Mouse (Mus musculus): Measurements from ENCODE around the gene Fam169b. TPM values are rescaled to one million over a fixed set of nuclear protein-coding genes. Genes with fewer than 3 reads are reported as not detected.
"Not testable (repeated sequence)": the region's sequence is repeated elsewhere in the genome, so short reads cannot be mapped to it uniquely, and the experiment has no call there.

Fam169b gene
- polyA plus RNA-seq, 1 experiment, result 11.3 TPM

GRCm38 (mm10) chr7:68278385-68278784 lies 4.7 kb downstream of the Fam169b start:
- no peak for DNase-seq
- no peaks in the 10 kb centered on the region for H3K36me3 ChIP-seq (ENCODE audit: control insufficient read depth, insufficient read depth, low read length)
- H3K27ac ChIP-seq (ENCODE audit: insufficient read depth, low read depth, low read length), result no peak overlapping the region
- TF ChIP-seq POLR2A (IDR thresholded peaks at IDR 0.05; ENCODE audit: low read depth, low read length) (no peak), CTCF (conservative IDR thresholded peaks at IDR 0.05; ENCODE audit: insufficient read depth, insufficient read length, low read depth, low read length) (no peak)
- no peaks in the 10 kb centered on the region for H3K27me3 ChIP-seq (replicated peaks; ENCODE audit: control insufficient read depth, insufficient read depth, low read length)
- no peak overlapping the region for H3K4me3 ChIP-seq (ENCODE audit: insufficient read depth, low read depth, low read length)
- peaks cover 16% of the 10 kb centered on the region; the same call in 1 of the 2 replicates for H3K4me1 ChIP-seq (ENCODE audit: control insufficient read depth, insufficient read depth, low read length)
- 96% methylated on average over 6 of the region's 6 CpGs for WGBS

DNA sequence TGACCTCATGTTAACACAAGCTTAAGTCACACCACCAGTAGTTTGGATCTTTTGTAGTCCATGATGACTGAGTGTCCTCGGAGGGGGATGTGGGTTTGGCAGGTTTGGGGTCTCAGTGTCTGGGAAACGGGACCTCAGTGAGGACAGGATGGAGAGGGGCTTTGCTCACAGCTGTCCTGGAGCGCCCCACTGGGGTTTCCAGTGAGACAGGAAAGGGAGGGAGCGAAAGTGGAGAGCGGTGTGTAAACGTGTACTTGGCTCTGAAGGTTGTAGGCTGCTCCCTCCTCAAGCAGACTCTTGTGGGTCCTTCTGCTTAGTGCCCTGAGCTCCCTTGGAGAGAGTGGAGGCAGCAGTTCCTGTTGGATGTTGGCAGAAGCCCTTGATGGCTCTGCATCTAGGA lies 5.3 kb downstream of the Fam169b start:
- Histone ChIP-seq H3K4me1 (ENCODE audit: control insufficient read depth, insufficient read depth, low read length) (peaks cover 16% of the 10 kb centered on the region; the same call in 1 of the 2 replicates), H3K27ac (ENCODE audit: insufficient read depth, low read depth, low read length) (no peak overlapping the region), H3K27me3 (replicated peaks; ENCODE audit: control insufficient read depth, insufficient read depth, low read length) (no peaks in the 10 kb centered on the region), H3K36me3 (ENCODE audit: control insufficient read depth, insufficient read depth, low read length) (no peaks in the 10 kb centered on the region), H3K4me3 (ENCODE audit: insufficient read depth, low read depth, low read length) (no peak overlapping the region)
- 81% methylated on average over 6 of the region's 6 CpGs for WGBS
- TF ChIP-seq CTCF (conservative IDR thresholded peaks at IDR 0.05; ENCODE audit: insufficient read depth, insufficient read length, low read depth, low read length) (no peak), POLR2A (IDR thresholded peaks at IDR 0.05; ENCODE audit: low read depth, low read length) (no peak)
- DNase-seq, result no peak

DNA sequence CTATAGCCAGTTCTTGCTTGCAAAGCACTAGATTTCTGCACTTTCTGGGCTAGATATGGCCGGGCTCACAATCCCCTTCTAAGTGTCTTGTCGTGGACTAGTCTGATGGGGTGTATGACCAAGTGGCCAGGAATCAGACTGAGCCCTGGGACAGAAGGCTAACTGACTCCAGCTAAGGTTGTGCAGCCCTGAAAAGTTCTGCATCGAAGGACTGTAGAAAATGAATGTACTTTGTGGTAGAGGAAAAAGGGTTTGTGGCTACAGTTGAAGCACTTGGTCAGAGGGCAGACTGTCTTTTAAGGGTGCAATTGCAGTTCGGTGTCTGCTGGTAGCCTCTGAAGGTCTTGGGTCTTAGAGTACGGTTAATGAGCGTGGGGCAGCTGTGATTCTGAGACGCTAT lies 5.8 kb downstream of the Fam169b start:
- Histone ChIP-seq H3K27me3 (replicated peaks; ENCODE audit: control insufficient read depth, insufficient read depth, low read length) (no peaks in the 10 kb centered on the region), H3K4me3 (ENCODE audit: insufficient read depth, low read depth, low read length) (no peak overlapping the region), H3K36me3 (ENCODE audit: control insufficient read depth, insufficient read depth, low read length) (no peaks in the 10 kb centered on the region), H3K27ac (ENCODE audit: insufficient read depth, low read depth, low read length) (no peak overlapping the region), H3K4me1 (ENCODE audit: control insufficient read depth, insufficient read depth, low read length) (peaks cover 16% of the 10 kb centered on the region; the same call in 1 of the 2 replicates)
- DNase-seq, result no peak
- 87% methylated on average over 7 of the region's 7 CpGs for WGBS
- no peak for TF ChIP-seq CTCF (conservative IDR thresholded peaks at IDR 0.05; ENCODE audit: insufficient read depth, insufficient read length, low read depth, low read length)
- no peak for TF ChIP-seq POLR2A (IDR thresholded peaks at IDR 0.05; ENCODE audit: low read depth, low read length)

DNA sequence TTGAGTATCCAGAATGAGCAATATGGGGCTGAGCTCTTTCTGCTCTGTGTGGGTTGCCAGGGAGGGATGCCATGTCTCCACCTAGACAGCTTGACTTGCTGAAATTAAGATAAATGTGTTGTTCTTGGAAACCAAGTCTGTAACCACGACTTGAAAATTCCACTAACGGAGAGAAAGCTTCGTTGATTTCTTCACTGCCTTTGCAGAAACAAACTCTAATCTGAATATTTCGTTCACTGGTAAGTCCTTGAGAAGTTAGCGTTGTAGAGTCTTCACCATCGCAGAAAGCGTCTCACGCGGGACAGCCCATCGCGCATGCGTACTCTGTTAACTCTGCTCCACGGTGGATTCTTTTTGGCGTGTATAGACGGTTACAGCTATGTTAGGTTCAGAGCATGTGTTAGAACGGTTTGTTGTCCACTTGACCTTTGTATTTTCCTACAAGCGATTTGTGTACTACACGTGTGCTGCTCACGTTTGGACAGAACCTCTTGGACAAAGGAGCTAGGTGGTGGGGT lies 6.8 kb downstream of the Fam169b start:
- TF ChIP-seq POLR2A (IDR thresholded peaks at IDR 0.05; ENCODE audit: low read depth, low read length) (no peak), CTCF (conservative IDR thresholded peaks at IDR 0.05; ENCODE audit: insufficient read depth, insufficient read length, low read depth, low read length) (no peak)
- Histone ChIP-seq H3K4me1 (ENCODE audit: control insufficient read depth, insufficient read depth, low read length) (peaks cover 20% of the 10 kb centered on the region; the same call in 1 of the 2 replicates), H3K27ac (ENCODE audit: insufficient read depth, low read depth, low read length) (no peak overlapping the region), H3K36me3 (ENCODE audit: control insufficient read depth, insufficient read depth, low read length) (no peaks in the 10 kb centered on the region), H3K27me3 (replicated peaks; ENCODE audit: control insufficient read depth, insufficient read depth, low read length) (no peaks in the 10 kb centered on the region), H3K4me3 (ENCODE audit: insufficient read depth, low read depth, low read length) (no peak overlapping the region)
- DNase-seq, result no peak
- WGBS, result 84% methylated on average over 19 of the region's 19 CpGs

DNA sequence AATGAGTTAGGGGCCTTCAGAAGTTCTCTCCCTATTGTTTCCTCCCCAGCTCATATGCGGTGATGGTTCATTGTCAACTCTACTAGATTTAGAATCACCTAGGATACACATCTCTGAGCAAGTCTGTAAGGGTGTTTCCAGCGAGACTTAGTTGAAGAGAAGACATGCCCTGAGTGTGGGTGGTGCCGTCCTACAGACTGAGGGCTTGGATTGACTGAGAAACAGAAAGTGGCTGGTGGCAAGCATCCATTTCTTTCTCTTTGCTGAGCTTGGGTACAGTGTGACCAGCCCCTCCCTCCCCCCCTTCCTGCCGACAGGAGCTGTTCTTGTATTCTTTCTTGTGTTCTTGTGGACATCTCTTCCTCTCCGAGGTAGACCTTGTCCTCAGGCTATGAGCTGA lies 7.7 kb downstream of the Fam169b start:
- no peak for DNase-seq
- no peak overlapping the region for H3K4me3 ChIP-seq (ENCODE audit: insufficient read depth, low read depth, low read length)
- H3K36me3 ChIP-seq (ENCODE audit: control insufficient read depth, insufficient read depth, low read length), result no peaks in the 10 kb centered on the region
- H3K27ac ChIP-seq (ENCODE audit: insufficient read depth, low read depth, low read length), result no peak overlapping the region
- H3K27me3 ChIP-seq (replicated peaks; ENCODE audit: control insufficient read depth, insufficient read depth, low read length), result no peaks in the 10 kb centered on the region
- WGBS, result 53% methylated on average over 5 of the region's 5 CpGs
- peaks cover 24% of the 10 kb centered on the region; the same call in 1 of the 2 replicates for H3K4me1 ChIP-seq (ENCODE audit: control insufficient read depth, insufficient read depth, low read length)
- TF ChIP-seq POLR2A (IDR thresholded peaks at IDR 0.05; ENCODE audit: low read depth, low read length) (no peak), CTCF (conservative IDR thresholded peaks at IDR 0.05; ENCODE audit: insufficient read depth, insufficient read length, low read depth, low read length) (no peak)

DNA sequence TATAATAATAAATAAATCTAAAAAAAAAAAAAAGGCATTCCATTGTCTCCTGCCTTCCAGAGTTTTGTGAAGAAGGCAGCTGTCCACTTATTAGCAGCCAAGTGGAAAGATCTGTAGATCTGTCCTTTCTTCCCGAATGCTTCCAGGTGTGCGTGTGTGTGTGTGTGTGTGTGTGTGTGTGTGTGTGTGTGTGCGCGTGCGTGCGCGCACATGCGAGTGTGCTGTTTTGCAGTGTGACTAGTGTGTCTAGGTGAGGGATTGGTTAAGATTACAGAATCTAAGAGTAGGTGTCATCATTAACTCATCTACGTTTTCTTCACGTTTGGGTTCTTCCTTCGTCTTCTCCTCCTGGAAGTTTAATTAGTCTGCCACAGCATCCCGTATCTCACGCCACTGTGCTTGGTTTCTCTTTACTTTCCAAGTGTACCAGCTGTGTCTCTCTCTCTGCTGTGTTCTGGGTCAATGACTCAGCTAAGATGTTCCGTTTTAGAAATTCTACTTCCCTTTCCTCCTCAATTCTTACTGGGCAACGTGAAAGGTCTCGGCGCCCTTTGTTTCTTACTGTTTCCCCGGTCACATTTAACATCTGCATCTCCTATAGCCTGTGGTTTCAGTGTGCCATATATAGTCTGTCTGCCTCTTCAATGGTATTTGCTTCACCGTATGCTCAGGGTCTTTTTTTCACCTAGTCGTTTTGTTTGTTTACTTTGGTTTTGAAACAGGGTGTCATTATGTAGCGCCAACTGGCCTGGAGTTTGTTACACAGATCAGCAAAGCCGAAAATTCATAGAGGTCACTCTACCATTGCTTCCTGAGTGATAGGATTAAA lies 8.9 kb downstream of the Fam169b start:
- DNase-seq, result peak; percentile 16
- WGBS, result 66% methylated on average over 22 of the region's 22 CpGs

GRCm38 (mm10) chr7:68283133-68283520 lies 9.5 kb downstream of the Fam169b start:
- 77% methylated on average over 4 of the region's 4 CpGs for WGBS
- peaks cover 19% of the 10 kb centered on the region; the same call in 1 of the 2 replicates for H3K4me1 ChIP-seq (ENCODE audit: control insufficient read depth, insufficient read depth, low read length)
- H3K27me3 ChIP-seq (replicated peaks; ENCODE audit: control insufficient read depth, insufficient read depth, low read length), result not testable (repeated sequence)

More for the DNA sequence above, 8.9 kb downstream of the Fam169b start:
- no peaks in the 10 kb centered on the region for H3K36me3 ChIP-seq (ENCODE audit: control insufficient read depth, insufficient read depth, low read length)
- H3K27me3 ChIP-seq (replicated peaks; ENCODE audit: control insufficient read depth, insufficient read depth, low read length), result no peaks in the 10 kb centered on the region
- H3K4me1 ChIP-seq (ENCODE audit: control insufficient read depth, insufficient read depth, low read length), result peaks cover 21% of the 10 kb centered on the region; the same call in 1 of the 2 replicates
- no peak overlapping the region for H3K4me3 ChIP-seq (ENCODE audit: insufficient read depth, low read depth, low read length)
- no peak for TF ChIP-seq CTCF (conservative IDR thresholded peaks at IDR 0.05; ENCODE audit: insufficient read depth, insufficient read length, low read depth, low read length)
- no peak for TF ChIP-seq POLR2A (IDR thresholded peaks at IDR 0.05; ENCODE audit: low read depth, low read length)
- H3K27ac ChIP-seq (ENCODE audit: insufficient read depth, low read depth, low read length), result no peak overlapping the region

More at GRCm38 (mm10) chr7:68283133-68283520, 9.5 kb downstream of the Fam169b start:
- H3K27ac ChIP-seq (ENCODE audit: insufficient read depth, low read depth, low read length); H3K36me3 ChIP-seq (ENCODE audit: control insufficient read depth, insufficient read depth, low read length); DNase-seq; H3K4me3 ChIP-seq (ENCODE audit: insufficient read depth, low read depth, low read length): not testable (repeated sequence)
